Mouse (Mus musculus) stomach, embryonic 14.5 days (tissue): ENCODE data around the gene Ndufv2. TPM values are rescaled to one million over a fixed set of nuclear protein-coding genes. Genes with fewer than 3 reads are reported as not detected.

Experiments
- ATAC-seq: fragments of 200-750 bp; cut with Nextera tagmentation; 2 replicates; pipeline ENCODE4 v1.8.0; 2017; ENCODE audit warnings: low read depth, moderate TSS enrichment; ENCODE audit not compliant: insufficient number of reproducible peaks, insufficient read depth, low FRiP score
- H3K27ac ChIP-seq: fragments of 300-500 bp; sonication (generic); 2 replicates; pipeline ENCODE4 v1.5.1; 2014; ENCODE audit warnings: mild to moderate bottlenecking, low read length, moderate library complexity, mixed read lengths
- H3K27me3 ChIP-seq: fragments of 300-500 bp; sonication (generic); 2 replicates; pipeline ENCODE4 v1.6.1; 2014; ENCODE audit warnings: low read length, control low read depth, mixed read lengths; ENCODE audit not compliant: control insufficient read depth, insufficient read depth
- H3K36me3 ChIP-seq: fragments of 300-500 bp; sonication (generic); 2 replicates; pipeline ENCODE4 v1.6.1; 2014; ENCODE audit warnings: mild to moderate bottlenecking, control low read depth, low read length, moderate library complexity, mixed read lengths; ENCODE audit not compliant: control insufficient read depth, insufficient read depth
- H3K4me1 ChIP-seq: fragments of 300-500 bp; sonication (generic); 2 replicates; pipeline ENCODE4 v1.6.1; 2014; ENCODE audit warnings: low read length, control low read depth, mixed read lengths; ENCODE audit not compliant: control insufficient read depth, insufficient read depth
- H3K4me2 ChIP-seq: fragments of 300-500 bp; sonication (generic); replicated peaks from 2 replicates; pipeline ENCODE4 v1.6.1; 2014; ENCODE audit warnings: low read depth, low read length, control low read depth
- H3K4me3 ChIP-seq: fragments of 300-500 bp; sonication (generic); 2 replicates; pipeline ENCODE4 v1.5.1; 2014; ENCODE audit warnings: low read depth, low read length, control low read depth
- H3K9ac ChIP-seq: fragments of 300-500 bp; sonication (generic); replicated peaks from 2 replicates; pipeline ENCODE4 v1.6.1; 2014; ENCODE audit warnings: low read depth, mild to moderate bottlenecking, control low read depth, low read length, moderate library complexity, mixed read lengths
- H3K9me3 ChIP-seq: fragments of 300-500 bp; sonication (generic); 2 replicates; pipeline ENCODE4 v1.6.1; 2016; ENCODE audit warnings: low read depth, low read length, control low read depth; ENCODE audit not compliant: control insufficient read depth
- WGBS: fragments of 180-500 bp; shearing (Covaris S2); extraction: QIAGEN DNeasy Blood & Tissue Kit; methylation state at CpG from one replicate; pipeline ENCODE4 v1.1.7; 2014; 5-methylcytosine and 5-hydroxymethylcytosine counted together
- polyA plus RNA-seq: library from polyadenylated mRNA; unstranded; fragments of >200 nt; fragmentation: Nextera tagmentation; extraction: Ambion mirVana; gene quantifications from 2 replicates; pipeline ENCODE4 v1.2.1, GENCODE M21; 2014

The Ndufv2 gene
- polyA plus RNA-seq, 1 experiment from 2014 or later: 364 TPM

DNA sequence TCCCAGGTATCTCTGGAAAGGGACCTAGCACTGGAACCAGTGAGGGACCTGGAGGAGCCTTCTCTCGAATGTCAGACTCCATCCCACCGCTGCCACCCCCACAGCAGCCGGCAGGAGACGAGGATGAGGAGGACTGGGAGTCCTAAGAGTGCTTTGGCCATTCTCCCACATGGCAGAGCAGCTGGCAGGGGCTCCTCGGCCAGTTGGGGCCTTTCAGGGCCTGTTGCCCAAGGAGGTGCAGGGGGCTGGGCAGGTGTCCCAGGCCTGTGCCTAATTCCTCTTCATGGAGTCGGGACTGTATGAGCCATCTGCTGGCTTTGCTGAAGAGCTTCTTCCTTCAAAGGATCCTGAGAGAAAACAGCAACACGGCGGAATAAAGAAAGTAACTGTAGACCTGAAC lies 17.6 kb upstream of the Ndufv2 start:
- Histone ChIP-seq H3K4me1 (no peaks in the 10 kb centered on the region), H3K4me2 (no peak overlapping the region), H3K27ac (no peak overlapping the region), H3K4me3 (no peak overlapping the region), H3K27me3 (no peaks in the 10 kb centered on the region), H3K36me3 (peaks cover 54% of the 10 kb centered on the region), H3K9me3 (no peaks in the 10 kb centered on the region), H3K9ac (no peak overlapping the region)
- 90% methylated on average over 8 of the region's 8 CpGs for WGBS
- ATAC-seq: no peak

GRCm38 (mm10) chr17:66112166-66112565 lies 10.8 kb upstream of the Ndufv2 start:
- H3K27ac ChIP-seq: no peak overlapping the region
- WGBS: 33% methylated on average over 4 of the region's 4 CpGs

GRCm38 (mm10) chr17:66111402-66111959 lies 10.1 kb upstream of the Ndufv2 start, which contains the start of gene Washc1:
Washc1 (plus strand) TSS chr17:66111545.
- Histone ChIP-seq H3K36me3 (peaks cover 26% of the 10 kb centered on the region), H3K4me3 (peak within 1 kb of the TSS; percentile 65), H3K4me2 (peak within 1 kb of the TSS; percentile 67), H3K27ac (peak within 1 kb of the TSS; percentile 70; the same call in 1 of the 2 replicates), H3K9me3 (no peaks in the 10 kb centered on the region), H3K4me1 (peaks cover 12% of the 10 kb centered on the region), H3K27me3 (no peaks in the 10 kb centered on the region), H3K9ac (peak within 1 kb of the TSS; percentile 67)
- under 1% methylated on average over 41 of the region's 41 CpGs for WGBS
- peak; percentile 99 for ATAC-seq

More at GRCm38 (mm10) chr17:66112166-66112565, 10.8 kb upstream of the Ndufv2 start:
- Histone ChIP-seq H3K36me3 (peaks cover 33% of the 10 kb centered on the region), H3K4me1 (peaks cover 12% of the 10 kb centered on the region), H3K9ac (peak overlapping the region; percentile 25; the same call in 1 of the 2 replicates), H3K9me3 (no peaks in the 10 kb centered on the region), H3K4me3 (peak overlapping the region; percentile 65), H3K27me3 (no peaks in the 10 kb centered on the region), H3K4me2 (peak overlapping the region; percentile 67)
- no peak for ATAC-seq

DNA sequence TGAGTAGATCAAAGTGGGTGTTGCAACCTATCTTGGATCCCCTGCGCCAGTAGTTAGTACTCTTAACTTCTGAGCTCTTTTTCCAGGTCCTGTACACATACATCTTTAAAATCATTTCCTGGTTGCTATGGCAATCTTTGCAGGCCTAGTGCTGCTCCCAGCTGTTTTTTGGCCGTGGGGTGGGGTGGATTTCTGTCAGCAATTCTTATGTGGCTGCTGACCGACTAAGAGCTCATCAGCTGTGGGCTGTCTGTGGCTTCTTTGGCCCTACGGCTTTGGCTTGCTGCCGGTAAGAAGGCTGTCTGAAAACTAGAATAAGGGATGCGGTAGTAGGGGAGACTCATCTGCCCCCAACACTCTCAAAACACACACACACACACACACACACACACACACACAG lies 9.4 kb upstream of the Ndufv2 start:
- no peak for ATAC-seq
- Histone ChIP-seq H3K9ac (no peak overlapping the region), H3K4me1 (peaks cover 12% of the 10 kb centered on the region), H3K27ac (peak overlapping the region; percentile 70; the same call in 1 of the 2 replicates), H3K9me3 (no peaks in the 10 kb centered on the region), H3K36me3 (peaks cover 19% of the 10 kb centered on the region), H3K4me2 (peak overlapping the region; percentile 67), H3K27me3 (no peaks in the 10 kb centered on the region), H3K4me3 (peak overlapping the region; percentile 65)
- WGBS: 23% methylated on average over 6 of the region's 6 CpGs

- Histone ChIP-seq H3K36me3 (no peaks in the 10 kb centered on the region), H3K27ac (no peak overlapping the region), H3K4me1 (peaks cover 12% of the 10 kb centered on the region), H3K4me2 (no peak overlapping the region), H3K4me3 (no peak overlapping the region), H3K27me3 (no peaks in the 10 kb centered on the region), H3K9me3 (no peaks in the 10 kb centered on the region), H3K9ac (no peak overlapping the region)
- 79% methylated on average over 4 of the region's 4 CpGs for WGBS
- ATAC-seq: no peak
Measured at GRCm38 (mm10) chr17:66108198-66108597, 6.8 kb upstream of the Ndufv2 start.

- 61% methylated on average over 8 of the region's 8 CpGs for WGBS
Measured at GRCm38 (mm10) chr17:66107466-66107865, 6.1 kb upstream of the Ndufv2 start.

DNA sequence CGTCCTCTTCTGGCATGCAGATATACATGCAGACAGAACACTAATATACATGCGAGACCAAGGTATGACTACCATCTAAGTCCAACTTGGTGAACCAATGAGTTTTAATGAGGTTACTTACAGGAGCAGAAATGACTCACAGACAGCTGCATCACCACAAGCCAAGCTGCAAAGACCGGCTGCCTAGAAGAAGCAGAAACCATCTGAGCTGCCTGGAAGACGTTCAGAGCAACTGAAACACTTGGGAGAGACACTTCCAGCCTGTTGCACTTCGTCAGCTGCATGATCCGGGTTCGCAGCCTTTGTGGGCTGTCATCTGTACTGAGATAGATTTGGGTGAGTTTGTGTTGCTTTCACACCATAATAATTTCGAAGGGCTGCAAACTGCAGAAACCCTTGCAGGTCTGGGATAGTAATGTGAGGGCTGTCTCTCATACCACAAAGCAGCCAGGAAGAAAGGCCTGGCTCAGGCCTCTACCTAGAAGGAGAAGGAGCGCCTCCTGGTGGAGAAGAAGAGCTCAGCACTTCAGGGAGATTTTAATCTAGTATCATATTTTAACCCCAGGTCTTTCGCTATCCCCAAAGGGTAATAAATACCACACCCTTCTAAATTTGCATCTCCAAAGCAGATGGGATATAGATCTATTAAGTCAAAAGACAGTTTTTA lies 5.4 kb upstream of the Ndufv2 start:
- Histone ChIP-seq H3K9ac (no peak overlapping the region), H3K27me3 (no peaks in the 10 kb centered on the region), H3K27ac (no peak overlapping the region; the same call in 1 of the 2 replicates), H3K4me2 (no peak overlapping the region), H3K4me1 (peaks cover 5% of the 10 kb centered on the region; the same call in 1 of the 2 replicates), H3K4me3 (no peak overlapping the region), H3K36me3 (no peaks in the 10 kb centered on the region), H3K9me3 (no peaks in the 10 kb centered on the region)
- ATAC-seq: no peak
- 51% methylated on average over 10 of the region's 10 CpGs for WGBS

More at GRCm38 (mm10) chr17:66107466-66107865, 6.1 kb upstream of the Ndufv2 start:
- no peak for ATAC-seq
- H3K4me1 ChIP-seq: peaks cover 9% of the 10 kb centered on the region
- H3K9me3 ChIP-seq: no peaks in the 10 kb centered on the region
- H3K9ac ChIP-seq: no peak overlapping the region
- no peak overlapping the region for H3K4me3 ChIP-seq
- H3K36me3 ChIP-seq: no peaks in the 10 kb centered on the region
- H3K4me2 ChIP-seq: no peak overlapping the region
- no peak overlapping the region for H3K27ac ChIP-seq
- H3K27me3 ChIP-seq: no peaks in the 10 kb centered on the region

- H3K4me3 ChIP-seq: no peak overlapping the region
- no peaks in the 10 kb centered on the region for H3K9me3 ChIP-seq
- H3K9ac ChIP-seq: no peak overlapping the region
- peaks cover 10% of the 10 kb centered on the region for H3K4me1 ChIP-seq
- no peak for ATAC-seq
- H3K4me2 ChIP-seq: no peak overlapping the region
- H3K36me3 ChIP-seq: no peaks in the 10 kb centered on the region
- WGBS: 80% methylated on average over 7 of the region's 7 CpGs
- H3K27ac ChIP-seq: no peak overlapping the region
- H3K27me3 ChIP-seq: no peaks in the 10 kb centered on the region
Measured at GRCm38 (mm10) chr17:66104076-66104475, 2.7 kb upstream of the Ndufv2 start.
